Mouse (Mus musculus): Measurements from ENCODE around the gene Phc2.

Phc2 gene

GRCm38 (mm10) chr4:128742379-128742970 is 88.0 kb downstream of the Phc2 start:
- DNase-seq (ENCODE audit: low spot score in 2 of 2), result no peak

DNA sequence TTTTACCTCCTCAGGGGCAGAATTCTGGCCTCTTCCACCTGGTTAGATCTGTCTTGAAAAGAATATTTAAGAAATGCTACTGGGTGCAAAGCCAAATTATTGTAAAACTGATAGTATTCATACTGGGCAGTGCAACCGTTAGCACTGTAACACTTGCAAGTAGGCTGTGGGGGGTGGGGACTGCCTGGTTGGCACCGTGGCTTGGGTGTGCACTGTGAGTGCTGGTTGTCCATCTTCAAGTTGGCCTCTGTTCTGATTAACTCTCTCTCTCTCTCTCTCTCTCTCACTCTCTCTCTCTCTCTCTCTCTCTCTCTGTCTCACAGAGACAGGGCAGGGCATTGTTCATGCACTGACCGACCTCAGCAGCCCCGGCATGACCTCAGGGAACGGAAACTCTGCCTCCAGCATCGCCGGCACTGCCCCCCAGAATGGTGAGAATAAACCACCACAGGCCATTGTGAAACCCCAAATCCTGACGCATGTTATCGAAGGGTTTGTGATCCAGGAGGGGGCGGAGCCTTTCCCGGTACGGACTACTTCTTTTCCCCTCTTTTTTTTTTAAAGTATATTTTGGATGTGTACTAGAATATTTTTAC is 88.6 kb downstream of the Phc2 start:
- no peak for DNase-seq (ENCODE audit: low spot score in 2 of 2)

- no peak for DNase-seq (ENCODE audit: low spot score in 2 of 2)
Observed at GRCm38 (mm10) chr4:128745160-128745559, 90.7 kb downstream of the Phc2 start.

GRCm38 (mm10) chr4:128747614-128748270 is 93.2 kb downstream of the Phc2 start:
- no peak for DNase-seq (ENCODE audit: low spot score in 2 of 2)

DNA sequence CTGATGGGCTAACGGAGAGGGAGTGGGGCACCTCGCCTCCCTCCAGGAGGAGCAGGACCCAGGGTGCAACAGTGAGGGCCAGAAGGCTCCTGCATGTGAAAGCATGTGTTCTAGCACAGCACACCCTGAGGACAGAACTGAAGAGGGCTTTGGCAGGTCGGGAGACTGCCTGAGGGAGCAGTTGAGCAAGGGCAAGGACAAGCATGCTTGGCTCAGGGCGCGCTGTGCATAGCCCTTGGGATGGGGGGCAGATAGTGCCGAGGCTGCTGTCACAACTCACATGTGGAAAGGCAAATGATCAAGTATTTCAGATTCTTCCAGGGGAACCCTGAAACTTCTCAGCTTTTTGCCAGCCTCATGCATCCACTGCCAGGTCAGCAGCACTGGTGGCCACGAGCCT is 93.8 kb downstream of the Phc2 start:
- no peak for DNase-seq (ENCODE audit: low spot score in 2 of 2)

- no peak for DNase-seq (ENCODE audit: low spot score in 2 of 2)
Observed at GRCm38 (mm10) chr4:128751006-128751405, 96.5 kb downstream of the Phc2 start.

DNA sequence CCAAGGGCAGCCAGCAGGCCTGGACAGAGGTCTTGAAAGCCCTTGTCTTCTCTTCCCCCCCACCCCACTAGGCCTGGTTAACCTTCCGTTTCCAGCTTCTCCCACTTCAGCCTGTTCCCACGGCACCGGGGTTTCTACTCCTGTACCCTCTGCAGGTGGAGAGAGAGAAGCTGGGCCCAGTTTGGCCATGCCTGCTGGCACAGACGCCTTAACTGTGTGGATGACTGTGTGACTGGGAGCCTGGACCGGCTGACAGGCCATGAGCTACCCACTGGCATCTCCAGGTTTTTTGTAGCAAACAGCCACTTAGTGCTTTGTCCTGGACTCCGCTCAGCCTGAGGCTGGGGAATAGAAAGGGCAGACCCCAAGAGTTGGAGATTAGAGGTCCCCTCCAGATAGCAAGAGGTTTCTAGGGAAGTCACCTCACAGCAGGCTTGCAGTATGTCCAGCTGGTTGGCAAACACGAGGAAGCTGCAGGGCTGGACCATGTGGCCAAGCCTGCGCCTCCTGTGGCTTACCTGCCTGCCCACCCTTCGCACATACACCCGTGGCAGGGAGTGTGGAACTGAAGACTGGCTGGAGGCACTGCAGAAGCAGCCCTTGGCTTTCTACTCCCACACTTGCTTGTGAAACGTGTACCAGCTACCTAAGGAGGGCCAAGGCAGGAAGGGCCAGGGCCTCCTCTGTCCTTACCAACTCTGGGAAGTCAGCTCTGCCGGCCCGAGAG is 97.7 kb downstream of the Phc2 start:
- no peak for DNase-seq (ENCODE audit: low spot score in 2 of 2)

DNA sequence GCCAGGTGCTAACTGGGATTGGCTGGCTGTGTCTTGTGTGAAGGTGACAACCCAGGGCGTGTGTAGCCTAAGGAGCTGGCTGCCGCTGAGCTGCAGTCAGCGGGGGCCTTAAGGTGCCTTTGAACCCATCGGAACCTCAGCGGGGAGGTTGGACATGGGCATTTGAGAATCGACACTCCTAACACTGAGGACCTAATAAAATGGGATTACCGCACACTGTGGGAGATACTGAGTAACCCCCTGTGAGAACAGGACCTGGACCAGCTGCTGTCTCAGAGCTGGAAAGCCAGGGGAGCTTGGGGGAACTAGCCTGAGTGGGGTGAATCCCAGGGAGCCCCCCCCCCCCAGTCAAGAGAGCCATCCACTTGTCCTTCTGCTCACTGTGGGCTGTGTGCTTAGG is 99.1 kb downstream of the Phc2 start:
- DNase-seq (ENCODE audit: low spot score in 2 of 2), result no peak

- no peak for DNase-seq (ENCODE audit: low spot score in 2 of 2)
Observed at GRCm38 (mm10) chr4:128755064-128755463, 100.6 kb downstream of the Phc2 start, which contains the start of gene A3galt2. Gene A3galt2, plus strand, starts transcription at chr4:128755364.

- DNase-seq (ENCODE audit: low spot score in 2 of 2), result no peak
Observed at GRCm38 (mm10) chr4:128755900-128756299, 101.4 kb downstream of the Phc2 start.

DNA sequence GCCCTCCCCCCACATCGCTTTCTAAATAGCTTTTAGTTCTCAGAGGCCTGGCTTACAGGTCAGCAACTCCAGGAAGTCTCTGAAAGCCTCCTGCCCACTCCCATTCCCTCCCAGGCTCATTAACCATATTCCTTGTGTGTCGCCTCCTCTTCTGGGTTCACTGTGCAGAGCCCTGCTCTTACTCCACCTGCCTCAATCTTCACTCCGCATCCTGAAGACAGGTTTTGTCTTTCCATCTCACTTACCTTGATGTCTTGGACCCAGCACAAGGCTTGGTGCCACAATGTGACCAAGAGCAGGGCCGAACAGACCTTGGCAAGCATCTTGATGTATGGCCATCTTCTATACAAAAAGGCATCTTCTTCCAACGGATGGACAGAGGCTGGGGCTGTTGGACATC is 104.7 kb downstream of the Phc2 start:
- DNase-seq (ENCODE audit: low spot score in 2 of 2), result no peak

GRCm38 (mm10) chr4:128760029-128760428 is 105.5 kb downstream of the Phc2 start:
- DNase-seq (ENCODE audit: low spot score in 2 of 2), result no peak

- DNase-seq (ENCODE audit: low spot score in 2 of 2), result no peak
Observed at GRCm38 (mm10) chr4:128766929-128767328, 112.4 kb downstream of the Phc2 start.

DNA sequence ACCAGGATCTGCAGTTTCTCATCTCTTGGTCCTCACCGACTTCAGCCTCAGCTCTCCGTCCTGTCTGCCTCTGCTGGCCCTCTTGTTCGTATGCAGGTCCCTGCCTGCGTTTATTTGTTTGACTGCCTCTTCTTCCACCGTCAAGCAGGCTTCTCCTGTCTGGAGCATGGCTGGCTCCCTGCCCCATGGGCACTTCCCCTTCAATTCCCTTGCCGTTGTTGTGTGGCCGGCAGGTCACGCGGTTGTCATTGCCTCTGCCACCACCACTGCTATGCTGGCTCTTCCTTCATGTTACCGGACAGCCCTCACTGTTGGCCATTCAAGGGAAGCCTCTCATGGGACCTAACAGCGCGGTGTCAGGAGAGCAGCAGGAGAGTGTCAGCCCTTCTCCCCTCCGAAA is 113.6 kb downstream of the Phc2 start:
- DNase-seq (ENCODE audit: low spot score in 2 of 2), result no peak

DNA sequence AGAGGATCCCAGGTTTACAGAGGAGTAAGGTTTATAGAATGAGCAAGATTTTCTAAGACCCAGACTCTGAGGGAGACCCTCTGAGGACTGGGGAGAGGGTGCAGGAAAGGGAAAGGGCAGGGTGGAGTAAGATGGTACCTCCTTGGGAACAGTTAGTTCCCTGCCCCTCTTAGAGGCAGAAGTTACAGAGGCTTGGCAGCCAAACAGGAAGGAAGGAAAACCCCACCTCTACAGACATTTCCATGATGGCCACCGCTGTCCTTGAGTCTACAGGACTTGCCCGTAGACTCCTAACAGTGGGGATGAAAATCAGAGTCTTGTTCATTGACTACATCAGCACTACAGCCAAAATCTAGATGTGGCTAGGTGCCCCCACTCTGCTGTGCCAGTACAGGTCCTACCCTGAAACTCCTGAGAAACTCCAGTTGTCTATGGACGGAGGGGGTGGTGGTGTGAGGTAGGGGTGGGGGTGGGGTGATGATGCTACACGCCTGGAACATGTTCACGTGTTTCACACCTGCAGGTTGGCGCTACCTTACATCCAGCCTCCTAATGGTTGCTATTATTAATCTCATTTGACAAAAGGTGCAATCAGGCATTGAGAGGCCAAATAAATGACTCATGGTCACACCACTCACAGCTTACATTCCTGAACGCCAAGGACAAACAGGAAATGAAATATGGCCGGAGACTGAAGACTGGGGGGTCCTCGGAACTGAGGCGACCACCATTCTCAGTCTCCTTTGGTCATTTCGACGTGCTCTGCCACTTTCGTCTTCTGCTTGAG is 115.3 kb downstream of the Phc2 start:
- no peak for DNase-seq (ENCODE audit: low spot score in 2 of 2)

DNA sequence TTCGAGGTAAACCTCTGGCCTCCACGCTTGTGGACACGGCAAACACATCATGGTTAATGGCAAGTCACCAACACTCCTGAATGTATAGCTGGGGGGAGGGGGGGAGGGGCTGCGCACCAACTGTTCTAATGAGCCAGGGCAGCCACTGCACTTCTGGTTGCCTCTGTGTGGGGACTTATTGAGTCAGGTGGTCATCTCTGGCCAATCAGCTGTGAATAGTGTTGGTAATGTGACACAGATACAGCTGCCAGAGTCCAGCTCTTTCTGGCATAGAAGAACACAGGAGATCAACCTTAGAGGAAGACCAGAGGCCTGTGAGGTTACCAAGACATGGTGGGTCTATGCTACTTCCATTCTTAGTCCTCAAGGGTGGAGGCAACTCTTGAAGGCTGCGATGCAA is 116.2 kb downstream of the Phc2 start:
- DNase-seq (ENCODE audit: low spot score in 2 of 2), result no peak

GRCm38 (mm10) chr4:128773820-128774219 is 119.3 kb downstream of the Phc2 start:
- DNase-seq (ENCODE audit: low spot score in 2 of 2), result no peak

DNA sequence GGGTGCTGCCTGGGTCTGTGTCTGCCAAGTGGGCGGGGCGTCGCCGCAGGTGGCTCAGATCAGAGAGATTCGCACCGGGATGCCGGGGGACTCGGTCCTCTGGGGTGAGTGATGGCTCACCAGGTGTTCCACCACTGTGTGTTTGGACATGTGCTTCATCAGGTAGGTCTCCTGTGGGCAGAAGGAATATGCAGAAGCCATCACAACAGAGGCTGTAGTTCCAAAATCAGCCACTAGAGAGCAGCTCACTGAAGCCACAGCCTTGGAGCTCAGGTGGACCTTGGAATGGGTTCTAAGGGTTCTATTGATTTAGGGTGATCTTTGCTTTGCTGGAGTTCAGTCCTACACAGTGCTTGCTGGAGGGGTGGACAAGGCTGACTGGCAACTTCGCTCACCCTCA is 120.0 kb downstream of the Phc2 start:
- no peak for DNase-seq (ENCODE audit: low spot score in 2 of 2)

DNA sequence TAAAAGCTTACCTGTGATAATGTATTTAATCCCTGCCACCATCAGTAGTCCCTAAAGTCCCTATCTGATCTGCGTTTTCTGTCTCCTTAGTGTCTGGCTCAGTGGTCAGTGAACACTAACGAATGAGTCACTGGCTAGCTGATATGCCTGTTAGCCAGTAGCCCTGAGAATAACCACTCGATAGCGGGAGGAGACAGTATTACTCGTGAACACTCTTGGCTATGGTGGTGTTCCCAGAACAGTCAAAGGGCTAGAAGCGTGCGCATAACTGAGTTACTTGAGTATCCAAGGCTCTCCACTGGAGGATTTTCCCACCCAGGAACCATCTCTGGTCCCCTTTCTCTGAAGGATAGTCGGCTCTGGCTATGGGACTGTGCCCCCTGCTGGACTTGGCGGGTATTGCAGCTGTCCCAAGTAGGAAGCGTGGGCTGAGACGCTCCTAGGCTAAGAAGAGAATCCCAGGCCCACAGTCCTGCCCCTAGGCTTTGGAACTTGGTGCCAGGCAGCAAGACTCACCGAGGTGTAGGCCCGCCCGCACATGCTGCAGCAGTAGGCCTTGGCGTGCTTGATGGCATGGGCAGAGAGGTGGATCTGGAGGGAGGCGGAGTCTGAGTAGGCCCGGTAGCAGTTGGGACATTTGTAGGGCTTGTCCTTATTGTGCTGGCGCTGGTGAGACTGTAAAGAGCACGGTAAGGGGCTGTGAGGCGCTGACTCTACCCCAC is 122.2 kb downstream of the Phc2 start:
- peak in 1 of 2 experiments; percentile 71 for DNase-seq (ENCODE audit: low spot score in 2 of 2)

DNA sequence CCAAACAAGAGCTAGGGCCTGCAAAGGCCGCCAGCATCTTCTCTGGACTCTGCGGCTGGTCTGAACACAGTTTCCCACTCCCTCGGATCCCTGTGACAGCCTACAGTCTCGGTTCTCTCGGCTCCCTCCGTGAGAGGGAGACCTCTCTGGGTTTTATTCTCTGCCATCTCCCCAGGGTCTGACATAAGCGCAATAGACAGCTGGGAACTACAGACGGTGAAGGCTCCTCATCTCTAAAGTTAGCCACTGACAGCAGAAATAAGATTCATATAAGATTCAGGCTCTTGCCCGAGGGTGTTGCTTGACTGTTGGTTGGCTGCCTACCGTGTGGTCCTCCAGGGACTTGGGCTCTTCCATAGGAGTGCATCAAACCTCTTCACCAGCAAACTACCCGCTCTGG is 123.1 kb downstream of the Phc2 start:
- DNase-seq (ENCODE audit: low spot score in 2 of 2), result no peak

- no peak for DNase-seq (ENCODE audit: low spot score in 2 of 2)
Observed at GRCm38 (mm10) chr4:128782037-128782436, 127.5 kb downstream of the Phc2 start.

Measured in frontal cortex, postnatal 14 days (tissue).